Mouse (Mus musculus) heart, adult 2 months (tissue): ENCODE results near the gene Stat5b. TPM values are rescaled to one million over a fixed set of nuclear protein-coding genes. Genes with fewer than 3 reads are reported as not detected.

Experiments
- DNase-seq, 2 experiments: peaks; one replicate each; pipeline ENCODE4 v3.0.0; 2021
- H3K27ac ChIP-seq: fragments of 200-600 bp; 2 replicates; pipeline ENCODE4 v1.8.1; 2022
- H3K27me3 ChIP-seq: fragments of 200-500 bp; 2 replicates; pipeline ENCODE4 v1.6.1; 2012; ENCODE audit warnings: mild to moderate bottlenecking, low read length, inconsistent platforms, mixed read lengths; ENCODE audit not compliant: control insufficient read depth, insufficient read depth
- H3K36me3 ChIP-seq: fragments of 200-500 bp; 2 replicates; pipeline ENCODE4 v1.6.1; 2012; ENCODE audit warnings: low read length, inconsistent platforms; ENCODE audit not compliant: control insufficient read depth, insufficient read depth
- H3K4me1 ChIP-seq: fragments of 200-500 bp; 2 replicates; pipeline ENCODE4 v1.6.1; 2011; ENCODE audit warnings: low read length; ENCODE audit not compliant: control insufficient read depth, insufficient read depth
- H3K4me3 ChIP-seq: fragments of 200-600 bp; 2 replicates; pipeline ENCODE4 v1.8.1; 2022
- H3K79me2 ChIP-seq: fragments of 200-500 bp; replicated peaks from 2 replicates; pipeline ENCODE4 v1.6.1; 2012; ENCODE audit warnings: mild to moderate bottlenecking, inconsistent platforms, low read length, moderate library complexity, mixed read lengths; ENCODE audit not compliant: control insufficient read depth, insufficient read depth
- H3K9ac ChIP-seq: fragments of 200-500 bp; 2 replicates; pipeline ENCODE4 v1.6.1; 2012; ENCODE audit warnings: low read depth, mild to moderate bottlenecking, control low read depth, inconsistent platforms, low read length, mixed read lengths
- CTCF ChIP-seq: fragments of 200-600 bp; IDR thresholded peaks from 2 replicates; pipeline ENCODE4 v1.8.1; 2022; ENCODE audit warnings: antibody characterized with exemption, mild to moderate bottlenecking, moderate library complexity
- EP300 ChIP-seq: fragments of 200-500 bp; IDR thresholded peaks from 2 replicates; pipeline ENCODE4 v1.6.1; 2011; ENCODE audit warnings: low read depth, low read length, control low read depth; ENCODE audit not compliant: insufficient read depth
- POLR2A ChIP-seq: fragments of 200-500 bp; IDR thresholded peaks from 2 replicates; pipeline ENCODE4 v1.6.1; 2011; ENCODE audit warnings: mild to moderate bottlenecking, low read depth, low read length, control low read depth; ENCODE audit not compliant: insufficient read depth
- WGBS: fragments of 180-500 bp; shearing (Covaris S2); methylation state at CpG from one replicate; pipeline ENCODE4 v1.1.7; 2018; 5-methylcytosine and 5-hydroxymethylcytosine counted together
- intact Hi-C: fragments of 180-260 bp; cut with DNase I; formaldehyde crosslinking; loops from one replicate; pipeline ENCODE4 v1.15.1; 2025
- polyA plus RNA-seq: library from polyadenylated mRNA; depleted of rRNA; stranded (reverse); fragments of >200 nt; gene quantifications from 2 replicates; pipeline ENCODE4 v1.2.3, GENCODE M21; 2012
- total RNA-seq, 2 experiments: library from RNA; stranded (reverse); gene quantifications; 2 replicates each; pipeline ENCODE4 v1.2.3; 2021

The Stat5b gene
- total and polyA plus RNA-seq, 3 experiments, result 35.4 to 65.2 (median 58.6) TPM

GRCm38 (mm10) chr11:100824496-100824895, 26.0 kb downstream of the Stat5b start:
- 66% methylated on average over 7 of the region's 7 CpGs for WGBS
- TF ChIP-seq POLR2A (no peak), EP300 (no peak), CTCF (no peak)
- intact Hi-C loops, result no loop called here
- Histone ChIP-seq H3K9ac (no peak overlapping the region), H3K36me3 (peaks cover 9% of the 10 kb centered on the region), H3K27me3 (no peaks in the 10 kb centered on the region), H3K4me1 (peaks cover 41% of the 10 kb centered on the region), H3K79me2 (peaks cover 9% of the 10 kb centered on the region), H3K27ac (no peak overlapping the region; the same call in 1 of the 2 replicates), H3K4me3 (no peak overlapping the region)
- no peak for DNase-seq

GRCm38 (mm10) chr11:100823543-100824313, 26.8 kb downstream of the Stat5b start:
- no peak overlapping the region for H3K9ac ChIP-seq
- H3K27me3 ChIP-seq, result no peaks in the 10 kb centered on the region
- no peak overlapping the region for H3K4me3 ChIP-seq
- TF ChIP-seq CTCF (no peak), EP300 (no peak), POLR2A (no peak)
- H3K4me1 ChIP-seq, result peaks cover 37% of the 10 kb centered on the region
- DNase-seq, result no peak
- H3K79me2 ChIP-seq, result peaks cover 11% of the 10 kb centered on the region
- H3K27ac ChIP-seq, result no peak overlapping the region; the same call in 1 of the 2 replicates
- peaks cover 4% of the 10 kb centered on the region for H3K36me3 ChIP-seq
- intact Hi-C loops, result no loop called here
- WGBS, result 56% methylated on average over 8 of the region's 8 CpGs

GRCm38 (mm10) chr11:100822365-100822764, 28.2 kb downstream of the Stat5b start:
- Histone ChIP-seq H3K4me1 (peaks cover 29% of the 10 kb centered on the region), H3K4me3 (peak overlapping the region; percentile 45), H3K9ac (peak overlapping the region; percentile 64), H3K27me3 (no peaks in the 10 kb centered on the region), H3K79me2 (peaks cover 13% of the 10 kb centered on the region), H3K27ac (peak overlapping the region; percentile 80), H3K36me3 (peaks cover 4% of the 10 kb centered on the region)
- DNase-seq, result peak; percentile 73 to 81
- 31% methylated on average over 12 of the region's 12 CpGs for WGBS
- intact Hi-C loops, result no loop called here
- TF ChIP-seq CTCF, result no peak
- TF ChIP-seq EP300, result peak; percentile 67; the same call in 1 of the 2 replicates
- TF ChIP-seq POLR2A, result peak; percentile 88

DNA sequence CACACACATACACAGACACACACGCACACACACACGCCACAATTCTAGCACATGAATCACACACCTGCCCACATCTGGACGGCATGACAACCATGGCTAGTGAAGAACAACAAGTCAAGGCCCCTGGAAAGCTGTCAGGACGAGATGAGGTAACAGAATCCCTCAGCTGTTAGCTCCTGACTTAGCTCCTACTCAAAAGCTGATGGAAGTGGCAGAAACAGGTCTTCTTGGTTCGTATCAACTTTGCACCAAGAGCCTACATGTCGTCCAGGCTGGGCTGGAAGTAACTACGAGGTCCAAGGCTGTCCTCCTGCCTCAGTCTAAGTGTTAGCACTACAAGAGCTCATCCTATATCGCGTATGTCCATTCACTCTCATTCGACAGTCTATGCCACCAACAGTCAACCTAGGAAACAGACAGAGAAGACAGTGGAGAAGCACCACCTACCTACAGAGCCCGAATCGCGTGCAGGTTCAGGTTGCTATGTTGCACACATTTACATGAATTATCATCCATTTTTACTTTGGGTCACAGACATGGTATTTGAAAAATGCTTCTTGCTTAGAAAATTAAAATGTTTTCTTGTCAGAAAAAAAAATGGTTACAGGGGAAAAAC, 28.8 kb downstream of the Stat5b start:
- Histone ChIP-seq H3K36me3 (peaks cover 4% of the 10 kb centered on the region), H3K79me2 (peaks cover 13% of the 10 kb centered on the region), H3K27ac (peak overlapping the region; percentile 80), H3K4me3 (peak overlapping the region; percentile 45; the same call in 1 of the 2 replicates), H3K4me1 (peaks cover 28% of the 10 kb centered on the region), H3K27me3 (no peaks in the 10 kb centered on the region), H3K9ac (peak overlapping the region; percentile 19)
- intact Hi-C loops, result loop anchor here (2.0 kb wide), 1 partner anchor 27 kb away; no protein-coding TSS in a partner anchor
- no peak for DNase-seq
- WGBS, result 83% methylated on average over 13 of the region's 13 CpGs
- TF ChIP-seq POLR2A, result no peak
- TF ChIP-seq EP300, result no peak
- TF ChIP-seq CTCF, result no peak

- no peak for TF ChIP-seq EP300
- TF ChIP-seq POLR2A, result no peak
- TF ChIP-seq CTCF, result no peak
- Histone ChIP-seq H3K79me2 (peaks cover 11% of the 10 kb centered on the region), H3K27ac (no peak overlapping the region), H3K36me3 (peaks cover 4% of the 10 kb centered on the region), H3K4me3 (no peak overlapping the region), H3K9ac (no peak overlapping the region), H3K4me1 (peaks cover 30% of the 10 kb centered on the region), H3K27me3 (no peaks in the 10 kb centered on the region)
- WGBS, result 92% methylated on average over 8 of the region's 8 CpGs
- intact Hi-C loops, result loop anchor here (2.0 kb wide), 1 partner anchor 29 kb away; no protein-coding TSS in a partner anchor
- DNase-seq, result no peak
These were observed 30.5 kb downstream of the Stat5b start for GRCm38 (mm10) chr11:100820047-100820446.
